Mouse (Mus musculus): ENCODE data around the gene Col18a1.

Col18a1 gene

DNA sequence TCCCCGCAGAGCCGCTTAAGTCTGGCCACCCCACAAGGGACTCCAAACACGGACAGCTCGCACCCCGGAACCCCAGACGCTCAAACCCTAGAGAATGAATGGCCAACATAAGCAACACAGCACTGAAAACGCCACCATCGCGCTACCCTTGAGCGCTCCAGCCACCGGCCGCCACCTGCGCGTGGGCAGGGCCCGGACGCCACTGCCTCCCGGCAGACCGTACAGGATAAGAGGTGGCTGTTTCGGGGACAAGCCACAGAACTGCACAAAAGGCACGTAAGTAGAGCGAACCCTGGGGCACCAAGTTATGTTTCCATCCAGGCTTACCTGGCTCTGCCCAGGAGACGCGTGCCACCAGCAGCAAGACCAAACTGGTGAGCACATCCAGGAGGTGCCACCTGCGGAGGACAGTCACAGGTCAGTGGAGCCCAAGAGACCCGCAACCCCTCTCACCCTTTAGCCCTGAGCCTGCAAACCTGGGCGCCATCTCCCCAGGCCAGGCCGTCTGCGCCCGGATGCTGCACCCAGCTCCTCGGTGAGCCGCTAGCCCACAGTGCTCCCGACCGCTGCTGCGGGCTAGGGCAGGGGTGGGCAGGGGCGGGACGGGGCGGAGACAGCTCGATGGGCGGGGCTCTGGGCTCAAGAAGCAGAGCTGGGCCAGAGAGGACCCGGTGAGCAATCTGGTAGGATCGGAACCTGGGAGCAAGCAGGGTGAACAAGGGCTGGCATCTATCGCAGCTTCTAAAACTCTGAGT, at the start of gene Col18a1:
Col18a1 (minus strand) TSS at position 586 of the 755 bp plus-strand sequence.
- in situ Hi-C loops (cut with MseI, MboI): no loop called here

DNA sequence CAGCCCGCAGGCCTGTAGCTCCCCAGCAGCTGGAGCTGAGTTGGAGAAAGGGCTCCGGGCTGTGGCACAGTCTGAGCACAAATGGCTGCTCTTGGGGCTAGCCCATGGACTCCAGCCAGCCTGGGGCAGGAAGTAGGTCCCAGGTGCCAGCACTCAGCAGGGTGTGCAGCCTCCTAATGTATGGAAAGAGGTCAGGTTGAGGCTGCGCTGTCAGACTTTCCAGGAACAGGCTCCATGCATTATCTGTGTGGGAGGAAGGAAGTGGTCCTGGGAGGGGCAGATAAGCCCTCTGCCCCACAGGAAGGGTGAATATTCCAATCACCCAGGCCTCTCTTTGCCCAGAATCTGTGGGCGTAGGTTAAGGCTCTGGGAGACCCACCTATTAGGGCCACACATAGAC, 49.3 kb upstream of the Col18a1 start:
- in situ Hi-C loops (cut with MseI, MboI): no loop called here

DNA sequence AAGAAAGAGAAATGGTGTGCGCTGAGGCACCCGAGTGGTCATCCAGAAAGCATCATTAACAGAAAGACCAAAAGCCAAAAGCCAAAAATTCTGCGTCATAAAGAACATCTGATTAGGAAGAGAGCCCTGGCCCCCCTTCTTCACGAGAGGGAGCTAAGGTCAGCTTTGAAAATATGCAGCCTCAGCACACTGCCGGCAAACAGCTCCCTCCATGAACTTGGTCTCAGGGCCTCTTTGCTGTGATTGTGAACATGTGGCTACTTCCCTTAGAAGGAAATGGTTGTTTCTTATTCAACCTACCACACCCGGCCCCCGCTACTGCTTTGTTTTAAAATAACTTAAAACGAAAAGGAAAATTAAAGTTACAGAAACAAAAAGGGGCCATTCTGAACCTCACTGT, 48.2 kb upstream of the Col18a1 start:
- in situ Hi-C loops (cut with MseI, MboI): no loop called here

DNA sequence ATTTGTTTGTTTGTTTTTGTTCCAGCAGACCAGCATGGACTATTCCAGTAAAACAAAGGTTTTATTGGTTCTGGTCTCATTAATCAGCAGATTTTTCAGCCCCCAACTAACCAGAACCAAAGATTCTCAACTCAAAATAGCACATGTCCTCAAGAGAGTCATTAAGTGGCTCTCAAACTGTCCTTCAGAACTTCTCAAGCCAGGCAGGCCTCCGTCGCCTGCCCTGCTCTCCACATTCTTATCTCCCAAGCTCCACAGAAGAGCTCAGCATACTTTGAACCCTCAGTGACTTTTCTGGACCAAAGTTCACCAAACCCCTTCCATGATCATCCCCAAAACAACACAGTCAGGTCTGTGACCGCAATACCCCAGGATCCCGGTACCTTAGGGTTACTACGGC, 47.1 kb upstream of the Col18a1 start:
- in situ Hi-C loops (cut with MseI, MboI): no loop called here

DNA sequence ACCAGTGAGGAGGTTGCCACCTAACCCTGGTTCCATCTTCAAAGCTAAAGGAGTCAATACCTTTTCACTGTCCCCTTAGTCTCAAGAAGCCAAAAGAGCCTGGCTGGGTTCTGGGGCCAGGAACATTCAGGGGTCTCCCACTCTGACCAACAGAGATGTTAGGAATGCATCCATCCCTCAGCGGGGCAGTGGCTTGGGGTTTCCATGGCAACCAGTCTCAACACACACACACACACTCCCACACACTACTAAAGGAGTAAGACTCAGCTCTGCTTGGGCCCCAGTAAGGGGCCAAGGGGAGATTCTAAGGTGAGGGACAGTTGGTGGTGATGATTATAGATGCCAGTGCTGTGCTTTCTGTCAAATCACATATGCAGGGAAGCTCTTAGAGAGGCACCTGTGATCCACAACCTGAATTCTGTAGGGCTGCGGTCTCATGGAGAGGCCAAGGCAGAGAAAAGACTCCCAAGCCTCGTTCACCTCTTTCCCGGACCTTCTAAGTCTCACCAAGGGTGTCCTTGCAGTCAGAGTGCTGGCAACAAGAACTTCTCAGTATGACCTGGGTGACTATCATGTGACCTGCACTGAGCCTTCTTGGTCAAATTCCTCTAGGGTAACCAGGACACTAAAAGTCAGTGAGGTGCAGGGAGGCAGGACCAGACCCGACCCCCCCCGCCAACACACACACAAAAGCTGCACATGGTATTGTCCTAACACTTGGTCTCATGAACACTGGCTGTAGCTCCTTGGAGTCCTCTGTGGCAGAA, 46.2 kb upstream of the Col18a1 start:
- in situ Hi-C loops (cut with MseI, MboI): no loop called here

DNA sequence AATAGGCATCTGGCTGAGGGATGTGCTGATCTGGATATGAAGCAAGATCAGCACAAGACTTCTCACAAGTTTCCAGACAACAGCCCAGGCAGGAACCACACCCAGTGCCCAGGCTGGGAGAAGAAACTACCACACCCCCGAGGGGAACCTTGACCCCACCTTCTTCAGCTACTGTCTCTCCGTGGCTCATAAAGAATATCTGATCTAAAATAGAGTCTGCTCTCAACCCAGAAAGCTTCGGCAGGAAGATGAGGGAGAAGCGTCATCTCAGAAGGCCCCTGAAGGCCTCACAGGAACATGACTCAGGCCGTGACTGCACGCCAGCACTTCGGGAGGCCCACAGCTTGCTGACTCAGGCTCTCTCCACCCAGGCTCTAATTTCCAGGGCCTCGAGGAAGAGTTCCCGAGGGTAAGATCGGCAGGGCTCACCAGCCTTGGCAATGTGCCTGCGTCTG, 44.8 kb upstream of the Col18a1 start:
- in situ Hi-C loops (cut with MseI, MboI): no loop called here

DNA sequence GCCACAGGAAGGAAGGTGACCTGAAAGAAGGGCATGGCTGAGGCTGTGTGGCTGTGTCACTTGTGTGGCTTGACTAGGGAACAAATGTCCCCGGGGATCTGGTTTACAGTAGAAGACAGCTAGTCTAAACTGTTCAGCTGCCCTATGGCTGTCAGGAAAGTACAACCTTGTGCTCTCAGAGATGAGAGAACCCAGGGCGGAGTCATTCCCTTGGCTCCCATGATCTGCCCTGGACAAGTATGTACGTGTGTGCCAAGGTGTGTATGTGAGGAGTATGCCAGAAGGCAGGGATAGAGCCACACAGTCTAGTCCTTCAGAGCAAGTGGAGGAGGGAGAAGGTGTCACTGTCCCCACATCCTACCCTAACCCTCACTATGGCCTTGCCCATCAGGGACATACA, 44.3 kb upstream of the Col18a1 start:
- in situ Hi-C loops (cut with MseI, MboI): no loop called here

DNA sequence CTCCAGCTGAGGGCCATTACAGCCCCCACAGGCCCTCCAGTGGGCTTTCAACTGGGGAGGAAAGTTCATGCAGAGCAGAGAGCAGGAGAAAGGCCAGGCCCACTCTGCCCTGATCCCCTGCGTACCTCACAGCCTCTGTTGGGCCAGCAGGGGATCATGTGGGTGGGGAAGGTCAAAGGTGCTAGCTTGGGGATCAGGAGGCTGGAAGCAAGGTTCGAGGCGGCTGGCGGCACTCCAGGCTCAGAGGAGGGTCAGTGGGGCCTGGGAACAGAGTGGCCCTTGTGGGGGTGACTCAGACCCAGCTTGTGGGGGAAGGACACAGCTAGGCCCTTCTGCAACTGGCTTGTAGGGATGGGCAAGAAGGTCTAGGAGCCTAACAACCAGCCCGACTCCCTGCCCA, 42.9 kb upstream of the Col18a1 start:
- in situ Hi-C loops (cut with MseI, MboI): no loop called here

DNA sequence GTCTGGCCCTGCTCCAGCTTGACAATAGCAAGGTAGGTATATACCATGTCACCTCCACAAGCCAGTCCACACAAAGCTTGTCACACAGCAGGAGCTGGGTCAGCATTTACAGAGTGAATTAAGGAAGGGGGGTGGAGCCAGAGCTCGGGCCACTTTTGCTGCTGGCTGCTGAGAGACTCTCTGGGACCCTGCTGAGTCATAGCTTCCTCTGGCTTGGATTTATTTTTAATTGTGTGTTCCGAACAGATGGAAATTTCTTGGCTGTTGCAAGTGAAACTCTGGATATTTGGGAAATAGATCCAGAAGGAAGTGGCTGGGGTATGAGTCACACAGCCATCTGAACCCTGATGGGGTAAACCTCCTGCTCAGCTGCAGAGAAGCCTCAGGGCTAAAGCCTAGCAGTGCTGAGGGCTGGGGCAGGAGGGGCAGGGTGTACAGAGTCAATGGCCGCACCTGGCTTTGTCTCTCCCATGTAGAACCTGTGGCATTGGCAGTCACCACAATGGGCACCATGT, 40.3 kb upstream of the Col18a1 start:
- in situ Hi-C loops (cut with MseI, MboI): no loop called here

DNA sequence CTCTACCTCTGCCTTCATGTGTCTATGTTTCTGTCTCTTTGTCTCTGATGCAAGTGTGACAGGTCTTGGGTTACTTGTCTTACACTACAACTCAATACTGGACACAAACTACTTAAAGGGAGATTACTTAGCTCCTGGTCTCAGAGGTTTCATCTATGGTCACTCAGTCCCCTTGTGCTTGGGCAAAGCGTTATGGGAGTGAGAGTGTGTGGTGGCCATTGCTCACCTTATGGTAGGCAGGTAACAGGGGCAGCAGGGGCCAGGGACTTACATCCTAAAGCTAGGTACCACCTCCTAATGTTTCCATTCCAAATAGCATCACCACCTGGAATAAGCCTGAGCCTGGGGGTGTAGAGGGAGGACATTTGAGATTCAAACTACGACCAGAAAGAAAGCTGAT, 39.8 kb upstream of the Col18a1 start:
- in situ Hi-C loops (cut with MseI, MboI): no loop called here

DNA sequence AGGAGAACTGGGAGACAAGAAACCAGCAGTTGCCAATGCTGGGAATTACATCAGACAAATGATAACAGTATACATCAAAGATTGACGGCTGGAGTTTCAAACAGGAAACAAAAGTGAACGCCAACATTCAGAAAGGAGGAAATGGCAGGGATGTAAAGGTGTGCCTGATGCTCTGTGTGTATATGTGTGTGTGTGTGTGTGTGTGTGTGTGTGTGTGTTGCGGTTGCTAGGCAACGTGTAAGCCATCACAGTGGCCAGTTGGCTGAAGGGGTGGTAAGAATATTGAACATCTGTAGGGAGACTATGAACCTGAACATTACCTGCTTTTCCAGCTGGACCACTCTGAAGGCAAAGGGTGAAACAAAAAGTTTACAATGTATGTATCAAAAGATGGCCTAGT, 37.6 kb upstream of the Col18a1 start:
- in situ Hi-C loops (cut with MseI, MboI): no loop called here

DNA sequence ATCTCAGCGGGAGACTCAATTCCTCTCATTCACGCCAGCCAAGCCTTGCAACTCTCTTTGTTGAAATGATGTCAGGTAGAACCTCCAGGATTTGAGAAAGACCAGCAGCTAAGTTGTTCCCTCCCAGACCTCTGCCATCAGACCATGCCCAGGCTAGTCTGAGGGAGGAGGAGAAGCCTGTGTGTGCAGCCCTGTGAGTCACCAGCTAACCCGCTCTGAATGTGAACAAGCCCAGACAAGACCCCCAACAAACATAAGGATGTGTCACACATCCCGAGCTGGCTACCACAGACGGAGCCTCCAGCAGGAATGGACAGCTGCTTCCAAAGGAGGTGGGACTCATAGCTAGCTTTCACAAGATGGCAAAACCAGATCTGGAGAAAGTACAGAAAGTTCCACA, 35.6 kb upstream of the Col18a1 start:
- in situ Hi-C loops (cut with MseI, MboI): no loop called here

DNA sequence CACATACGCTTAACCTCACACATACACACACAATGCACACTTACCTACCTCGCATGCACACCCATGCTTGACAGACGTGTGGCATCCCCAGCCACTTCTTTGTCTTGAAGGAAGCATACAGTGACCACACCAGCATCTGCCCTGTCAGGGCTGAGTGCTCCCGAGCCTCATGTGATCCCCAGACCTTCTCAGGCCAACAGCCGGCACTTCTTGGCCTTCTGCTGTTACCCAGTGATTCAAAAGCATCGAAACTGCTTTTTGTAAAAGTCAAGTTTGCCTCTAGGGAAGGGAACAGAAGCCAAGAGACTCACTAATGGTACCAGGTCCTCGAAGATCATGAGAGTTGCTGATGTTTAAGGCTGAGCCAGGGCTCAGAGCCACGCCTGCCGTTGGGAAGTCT, 33.9 kb upstream of the Col18a1 start:
- in situ Hi-C loops (cut with MseI, MboI): no loop called here

DNA sequence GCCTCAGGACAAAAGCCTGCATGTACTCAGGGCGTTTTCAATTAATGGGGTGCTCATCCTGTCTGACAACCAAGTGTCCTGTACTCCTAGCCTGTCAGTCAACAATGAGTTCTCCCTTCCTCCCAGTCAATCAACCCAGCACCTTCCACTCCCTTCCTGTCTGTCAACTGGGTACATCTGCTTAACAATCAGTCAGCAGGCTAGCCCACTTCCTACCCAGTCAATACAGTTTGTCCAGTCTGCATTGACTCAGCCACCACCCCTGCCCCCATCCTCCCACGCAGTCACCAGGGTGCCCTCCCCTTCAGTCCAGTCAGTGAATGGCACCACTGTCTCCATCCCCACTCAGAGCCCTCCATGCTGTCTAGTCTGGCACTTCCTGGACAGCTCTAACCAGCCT, 32.9 kb upstream of the Col18a1 start:
- in situ Hi-C loops (cut with MseI, MboI): no loop called here

DNA sequence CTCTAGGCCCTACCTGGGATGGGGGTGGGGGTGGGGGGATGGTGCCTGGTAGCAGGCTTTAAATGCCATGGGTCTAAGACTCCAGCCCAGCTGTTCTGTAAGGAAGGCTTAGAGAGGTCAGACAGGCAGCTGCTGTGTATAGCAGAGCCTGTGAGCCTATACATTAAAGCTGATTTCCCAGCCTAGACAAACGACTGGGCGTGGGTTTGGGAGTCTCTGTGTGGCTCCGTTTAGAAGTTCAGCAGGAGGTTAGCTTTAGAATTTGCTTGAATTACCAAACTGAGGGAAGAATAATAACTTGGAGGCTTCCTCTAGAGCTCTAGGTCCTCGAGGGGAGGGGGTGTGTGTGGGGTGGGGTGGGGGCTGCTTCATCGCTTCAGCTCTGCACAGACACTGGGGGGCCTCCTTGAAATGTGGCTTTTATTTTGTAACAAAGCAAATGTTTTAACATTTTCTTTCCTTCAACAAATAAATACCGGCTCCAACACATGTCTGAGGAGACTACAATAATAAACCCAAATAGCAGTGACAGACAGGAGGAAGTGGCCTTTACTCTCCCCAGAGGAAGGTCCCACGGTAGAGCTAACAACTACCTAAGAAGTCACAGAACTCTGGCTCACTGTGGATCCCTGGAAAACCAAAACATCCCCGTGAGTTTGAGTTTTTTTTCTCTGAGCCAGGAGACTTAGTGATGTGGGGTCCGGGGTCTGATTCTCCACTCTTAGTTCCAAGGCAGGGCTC, 31.3 kb upstream of the Col18a1 start:
- in situ Hi-C loops (cut with MseI, MboI): no loop called here

DNA sequence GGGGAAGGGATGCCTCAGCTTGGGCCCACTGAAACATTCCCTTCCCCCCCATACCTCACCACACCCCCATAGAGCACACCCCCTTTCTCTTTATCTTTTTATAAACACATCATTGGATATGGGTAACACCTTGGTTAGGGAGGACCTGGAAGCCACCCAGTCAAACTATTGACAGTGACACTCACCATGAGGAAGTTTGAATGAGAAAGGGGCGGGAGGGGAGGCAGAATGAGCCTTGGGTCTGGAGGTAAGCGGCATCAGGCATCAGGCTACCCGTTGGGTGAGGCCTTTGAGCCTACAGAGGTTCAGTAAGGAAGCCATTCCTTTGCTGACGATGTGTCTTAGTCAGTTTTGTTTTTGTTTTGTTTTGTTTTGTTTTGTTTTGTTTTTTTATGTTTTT, 30.3 kb upstream of the Col18a1 start:
- in situ Hi-C loops (cut with MseI, MboI): no loop called here

DNA sequence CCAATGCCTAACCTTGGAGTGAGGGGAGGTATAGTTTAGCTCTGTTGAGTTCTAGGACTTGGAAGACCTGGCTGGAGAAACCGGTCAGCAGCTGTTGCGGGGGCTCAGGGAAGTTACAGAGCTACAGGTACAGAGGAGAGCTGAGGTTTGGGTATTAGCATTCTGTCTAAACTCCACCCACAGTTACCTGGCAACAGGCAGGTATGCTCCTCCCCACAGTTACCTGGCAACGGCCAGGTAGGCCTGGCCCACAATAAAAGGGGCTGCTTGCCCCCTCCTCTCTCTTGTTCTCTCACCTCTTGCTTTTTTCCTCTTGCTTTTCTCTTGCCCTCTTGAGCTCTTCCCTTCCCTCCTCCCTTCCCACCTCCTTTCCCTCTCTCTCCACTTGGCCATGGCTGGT, 29.8 kb upstream of the Col18a1 start:
- in situ Hi-C loops (cut with MseI, MboI): no loop called here

DNA sequence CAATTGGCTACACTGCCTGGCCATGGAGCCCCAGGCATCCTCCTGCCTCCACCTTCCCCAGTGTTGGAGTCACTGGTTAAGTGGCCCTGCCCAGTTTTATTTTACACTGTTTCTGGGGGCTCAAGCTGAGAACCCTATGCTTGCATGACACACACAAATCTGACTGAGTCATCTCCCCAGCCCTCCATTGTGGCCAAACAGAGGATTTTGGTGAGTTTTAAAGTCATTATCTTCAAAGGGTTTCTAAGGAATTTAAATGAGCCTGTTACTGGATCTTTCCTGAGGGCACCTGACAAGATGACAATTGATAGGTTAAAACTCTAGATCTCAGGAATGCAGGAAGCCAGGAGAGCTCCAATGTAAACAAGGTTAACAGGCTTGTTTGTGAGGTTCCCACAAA, 27.1 kb upstream of the Col18a1 start:
- in situ Hi-C loops (cut with MseI, MboI): no loop called here

DNA sequence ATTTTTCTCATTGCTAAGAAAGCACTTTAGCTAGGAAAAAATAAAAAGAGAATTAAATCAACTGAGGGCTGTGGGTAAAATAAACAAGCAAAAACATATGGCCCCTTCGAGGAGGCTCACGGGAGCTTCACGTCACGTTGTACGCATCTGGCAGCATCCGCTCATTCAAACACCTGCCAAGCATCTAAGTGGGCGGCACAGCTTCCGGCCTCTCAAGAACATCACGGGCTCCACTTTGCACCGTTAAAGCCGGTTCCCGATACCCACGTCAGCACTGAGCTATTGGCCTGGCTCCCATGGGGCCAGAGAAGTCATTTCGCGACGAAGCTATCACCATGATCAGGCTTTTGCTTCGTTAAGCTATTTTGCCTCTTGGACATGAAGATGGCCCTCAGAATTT, 26.4 kb upstream of the Col18a1 start:
- in situ Hi-C loops (cut with MseI, MboI): no loop called here

DNA sequence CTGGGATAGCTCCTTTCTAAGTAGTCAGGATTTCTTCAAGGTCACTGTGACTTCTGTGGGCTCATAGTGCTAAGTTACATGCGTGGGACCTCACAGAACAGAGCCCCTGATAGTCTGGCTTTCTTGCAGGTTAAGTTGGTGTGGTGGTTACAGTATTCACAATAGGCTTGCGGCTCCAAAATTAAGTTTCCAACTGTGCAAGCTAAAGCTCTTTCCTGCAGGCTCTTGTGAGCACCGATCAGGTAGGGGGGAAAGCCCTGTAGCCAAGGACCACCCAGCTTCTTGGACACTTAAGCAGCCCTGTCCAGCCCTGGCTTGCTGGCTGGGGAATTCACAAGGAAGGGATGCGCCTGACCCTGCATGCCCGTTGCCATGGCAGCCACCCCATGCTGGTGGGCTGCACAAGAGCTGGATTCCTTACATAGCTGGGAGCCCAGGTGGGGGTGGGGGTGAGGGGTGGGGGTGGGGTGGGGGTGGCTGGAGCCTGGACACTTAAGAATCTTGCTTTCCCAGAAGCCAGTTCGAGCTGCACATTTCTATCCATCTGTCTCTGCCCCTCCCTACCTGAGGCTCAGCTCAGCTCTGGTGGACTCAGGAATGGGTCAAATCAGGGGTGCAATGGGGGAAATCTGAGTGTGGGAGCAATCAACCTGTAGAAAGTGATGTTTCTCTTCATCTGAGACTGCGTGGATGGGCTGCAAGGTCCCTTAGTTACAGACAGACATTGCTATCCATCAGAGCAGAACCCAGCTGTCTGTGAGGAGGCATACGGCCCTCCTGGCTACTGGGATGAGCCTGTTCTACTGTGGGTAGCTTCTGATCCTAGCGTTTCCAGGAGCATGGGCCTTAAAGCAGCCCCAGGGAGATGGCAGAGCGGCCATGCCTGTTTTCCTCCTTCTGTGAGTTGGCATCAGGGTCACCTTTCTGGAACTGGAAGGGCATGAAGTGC, 24.9 kb upstream of the Col18a1 start:
- in situ Hi-C loops (cut with MseI, MboI): no loop called here

DNA sequence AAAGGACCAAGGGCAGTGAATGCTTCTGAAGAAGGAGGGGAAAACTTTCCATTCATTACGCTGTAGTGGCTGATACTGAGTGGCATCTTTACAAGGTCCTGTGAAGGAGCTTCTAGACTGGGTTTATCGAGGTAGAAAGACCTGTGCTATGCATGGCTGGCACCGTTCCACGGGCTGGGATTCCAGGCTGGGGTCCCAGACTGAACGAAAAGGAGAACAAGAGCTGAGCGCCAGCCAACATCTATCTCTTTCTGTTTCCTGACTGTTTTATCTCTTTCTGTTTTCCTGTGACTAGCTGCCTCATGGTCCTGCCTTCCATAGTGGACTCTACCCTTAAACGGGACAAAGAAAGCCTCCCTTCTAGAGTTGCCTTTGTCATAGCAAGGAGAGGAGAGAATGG, 21.1 kb upstream of the Col18a1 start:
- in situ Hi-C loops (cut with MseI, MboI): no loop called here

Data from mouse trophoblast stem cell (cell line).